Mouse (Mus musculus) left cerebral cortex, adult 2 months (tissue): Measurements from ENCODE around the gene Atp6ap2. TPM values are rescaled to one million over a fixed set of nuclear protein-coding genes. Genes with fewer than 3 reads are reported as not detected.
"Not testable (repeated sequence)": the region's sequence is repeated elsewhere in the genome, so short reads cannot be mapped to it uniquely, and the experiment has no call there.

Experiments used
- DNase-seq, 2 experiments: peaks; one replicate each; pipeline ENCODE4 v3.0.0; 2021 to 2022; ENCODE audit warnings: low spot score in 2 of 2, mixed read lengths in 1 of 2; ENCODE audit errors: extremely low spot score in 1 of 2
- H3K27ac ChIP-seq: fragments of 200-600 bp; 2 replicates; pipeline ENCODE4 v1.8.1; 2022
- H3K4me3 ChIP-seq: fragments of 200-600 bp; 2 replicates; pipeline ENCODE4 v1.8.1; 2022
- CTCF ChIP-seq: fragments of 200-600 bp; IDR thresholded peaks from 2 replicates; pipeline ENCODE4 v1.8.1; 2022; ENCODE audit warnings: antibody characterized with exemption, mild to moderate bottlenecking, moderate library complexity
- intact Hi-C: fragments of 180-260 bp; cut with DNase I; formaldehyde crosslinking; loops from one replicate; pipeline ENCODE4 v1.15.1; 2025
- total RNA-seq, 2 experiments: library from RNA; stranded (reverse); gene quantifications; 2 replicates each; pipeline ENCODE4 v1.2.3; 2021

The Atp6ap2 gene
- total RNA-seq, 2 experiments from 2014 or later: 192 to 222 TPM

GRCm38 (mm10) chrX:12611211-12611610 is 23.6 kb downstream of the Atp6ap2 start:
- TF ChIP-seq CTCF: no peak
- no peak overlapping the region for H3K27ac ChIP-seq
- no peak for DNase-seq
- intact Hi-C loops: no loop called here
- H3K4me3 ChIP-seq: no peak overlapping the region

GRCm38 (mm10) chrX:12612360-12612759 is 24.8 kb downstream of the Atp6ap2 start:
- H3K27ac ChIP-seq: not testable (repeated sequence)

GRCm38 (mm10) chrX:12625131-12625530 is 37.5 kb downstream of the Atp6ap2 start:
- intact Hi-C loops: no loop called here
- DNase-seq: no peak
- TF ChIP-seq CTCF: no peak
- no peak overlapping the region for H3K4me3 ChIP-seq
- H3K27ac ChIP-seq: no peak overlapping the region

More at GRCm38 (mm10) chrX:12612360-12612759, 24.8 kb downstream of the Atp6ap2 start:
- intact Hi-C loops, DNase-seq, H3K4me3 ChIP-seq: not testable (repeated sequence)

GRCm38 (mm10) chrX:12644976-12645375 is 57.4 kb downstream of the Atp6ap2 start:
- H3K4me3 ChIP-seq: no peak overlapping the region
- intact Hi-C loops: loop anchor here (5.0 kb wide), 1 partner anchor 103 kb away; no protein-coding TSS in a partner anchor
- TF ChIP-seq CTCF: no peak
- H3K27ac ChIP-seq: 0 out of 2 replicates have a peak overlapping the region, but pooled peaks have one; percentile 19
- no peak for DNase-seq

- intact Hi-C loops: loop anchor here (5.0 kb wide), 1 partner anchor 103 kb away; no protein-coding TSS in a partner anchor
- Histone ChIP-seq H3K27ac (no peak overlapping the region), H3K4me3 (no peak overlapping the region)
- TF ChIP-seq CTCF: no peak; the same call in 1 of the 2 replicates
- DNase-seq: peak in 1 of 2 experiments; percentile 19
Measured at GRCm38 (mm10) chrX:12645531-12646304, 58.1 kb downstream of the Atp6ap2 start.

- H3K4me3 ChIP-seq: no peak overlapping the region
- H3K27ac ChIP-seq: no peak overlapping the region
- intact Hi-C loops: no loop called here
- DNase-seq: no peak
- no peak for TF ChIP-seq CTCF
Measured at GRCm38 (mm10) chrX:12651906-12652305, 64.3 kb downstream of the Atp6ap2 start.

- DNase-seq: peak in 1 of 2 experiments; percentile 16
- TF ChIP-seq CTCF: no peak
- Histone ChIP-seq H3K27ac (no peak overlapping the region), H3K4me3 (no peak overlapping the region)
- intact Hi-C loops: no loop called here
Measured at GRCm38 (mm10) chrX:12653879-12654278, 66.3 kb downstream of the Atp6ap2 start.

Other genes starting within 250 kb of the Atp6ap2 start
- 10 to 100 TPM; 13.6 to 15.6 TPM for gene 1810030O07Rik, start 85.9 kb downstream of the Atp6ap2 start, total RNA-seq
- 10 to 100 TPM; 75.6 to 86.4 TPM for gene Med14, start 174.3 kb downstream of the Atp6ap2 start, total RNA-seq